Mouse (Mus musculus) heart, adult 2 months (tissue): Measurements from ENCODE around the gene Hps5.
"Not testable (repeated sequence)": the region's sequence is repeated elsewhere in the genome, so short reads cannot be mapped to it uniquely, and the experiment has no call there.

Experiments
- EP300 ChIP-seq: fragments of 200-500 bp; IDR thresholded peaks from 2 replicates; pipeline ENCODE4 v1.6.1; 2011; ENCODE audit warnings: low read depth, low read length, control low read depth; ENCODE audit not compliant: insufficient read depth
- POLR2A ChIP-seq: fragments of 200-500 bp; IDR thresholded peaks from 2 replicates; pipeline ENCODE4 v1.6.1; 2011; ENCODE audit warnings: mild to moderate bottlenecking, low read depth, low read length, control low read depth; ENCODE audit not compliant: insufficient read depth

DNA sequence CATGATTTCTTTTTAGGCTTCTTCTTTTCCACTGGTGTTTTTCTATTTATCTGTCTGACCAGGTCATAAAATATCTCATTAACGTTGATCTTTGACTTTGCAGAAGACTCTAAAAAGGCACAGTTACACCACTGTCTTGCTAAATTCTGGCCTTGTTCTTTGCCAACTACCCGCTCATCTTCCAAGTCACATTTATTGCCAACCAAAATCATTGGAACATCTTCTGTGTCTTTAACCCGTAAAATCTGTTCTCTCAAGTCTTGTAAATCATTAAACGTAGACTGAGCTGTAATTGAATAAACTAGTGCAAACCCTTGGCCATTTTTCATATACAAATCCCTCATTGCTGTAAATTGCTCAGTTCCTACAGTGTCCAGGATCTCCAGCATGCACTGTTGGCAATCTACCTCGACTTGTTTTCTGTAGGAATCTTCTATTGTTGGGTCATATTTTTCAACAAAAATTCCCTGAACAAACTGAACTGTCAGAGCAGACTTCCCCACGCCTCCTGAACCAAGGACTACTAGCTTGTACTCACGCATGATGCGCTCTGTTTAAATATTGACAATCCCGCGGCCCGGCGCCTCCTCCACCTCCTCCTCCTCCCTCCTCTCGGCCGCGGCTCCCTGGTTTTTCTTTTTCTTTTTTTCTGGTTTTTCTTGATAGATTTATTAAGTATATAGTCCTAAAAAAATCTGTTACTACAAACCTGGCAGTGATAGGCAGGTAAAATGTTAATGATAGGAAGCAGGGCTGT, 25.2 kb upstream of the Hps5 start:
- not testable (repeated sequence) for TF ChIP-seq EP300, POLR2A
